Mouse (Mus musculus) neutrophil, adult 59 days (primary cell): ENCODE data around the gene Socs3. TPM values are rescaled to one million over a fixed set of nuclear protein-coding genes. Genes with fewer than 3 reads are reported as not detected.

ENCODE experiments used
- total RNA-seq, 2 experiments: library from RNA; stranded (reverse); gene quantifications; 1 replicate in 1 of 2; 2 replicates in 1 of 2; pipeline ENCODE4 v1.2.4; 2023

Gene Socs3
- total RNA-seq, result 10 to 100 TPM; 28.6 to 40.3 TPM

DNA sequence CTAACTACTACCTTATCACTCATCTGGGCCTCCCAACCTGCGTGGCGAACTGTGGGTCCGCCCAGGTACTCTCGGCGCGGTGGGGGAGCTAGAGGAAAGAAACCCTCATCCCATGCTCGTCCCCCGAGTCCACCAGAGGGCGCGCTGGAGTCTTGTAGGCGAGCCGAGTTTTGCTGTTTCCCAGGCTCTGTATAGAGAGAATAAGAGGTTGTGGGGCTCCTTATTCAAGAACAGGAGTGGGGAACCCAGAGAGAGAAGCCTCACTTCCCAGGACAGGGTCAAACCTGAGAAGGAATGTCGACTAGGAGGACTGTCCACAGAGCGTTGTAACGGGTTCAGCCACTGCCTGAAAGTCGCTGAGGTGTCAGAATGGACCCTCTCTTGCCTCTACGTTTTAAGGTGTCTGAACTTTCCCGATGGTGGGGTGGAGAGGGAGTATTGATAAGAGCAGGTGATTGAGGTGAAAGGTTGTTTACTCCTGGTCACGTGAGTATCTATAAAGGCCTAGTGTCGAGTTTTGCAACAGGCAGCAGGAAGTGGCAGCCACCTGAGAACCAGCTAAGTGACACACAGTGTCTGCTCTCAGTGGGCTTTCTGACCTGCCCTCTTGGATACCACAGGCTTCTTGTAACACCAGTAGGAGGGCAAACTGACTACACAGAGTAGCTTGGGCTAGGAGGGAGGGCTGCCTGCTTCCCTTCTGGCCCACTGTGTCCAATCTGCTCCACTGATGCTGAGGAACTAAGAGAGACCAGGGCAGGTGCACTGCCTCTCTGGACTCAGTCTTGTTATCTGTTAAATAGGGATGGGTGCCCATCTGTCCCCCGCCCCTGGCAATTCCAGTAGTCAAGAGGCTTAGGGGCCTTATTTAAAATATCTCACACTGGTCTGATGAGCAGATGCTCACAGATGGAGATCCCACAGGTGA, at the start of gene Socs3:
Gene Socs3 (minus strand): TSS at position 103 of the 928 bp plus-strand sequence.

DNA sequence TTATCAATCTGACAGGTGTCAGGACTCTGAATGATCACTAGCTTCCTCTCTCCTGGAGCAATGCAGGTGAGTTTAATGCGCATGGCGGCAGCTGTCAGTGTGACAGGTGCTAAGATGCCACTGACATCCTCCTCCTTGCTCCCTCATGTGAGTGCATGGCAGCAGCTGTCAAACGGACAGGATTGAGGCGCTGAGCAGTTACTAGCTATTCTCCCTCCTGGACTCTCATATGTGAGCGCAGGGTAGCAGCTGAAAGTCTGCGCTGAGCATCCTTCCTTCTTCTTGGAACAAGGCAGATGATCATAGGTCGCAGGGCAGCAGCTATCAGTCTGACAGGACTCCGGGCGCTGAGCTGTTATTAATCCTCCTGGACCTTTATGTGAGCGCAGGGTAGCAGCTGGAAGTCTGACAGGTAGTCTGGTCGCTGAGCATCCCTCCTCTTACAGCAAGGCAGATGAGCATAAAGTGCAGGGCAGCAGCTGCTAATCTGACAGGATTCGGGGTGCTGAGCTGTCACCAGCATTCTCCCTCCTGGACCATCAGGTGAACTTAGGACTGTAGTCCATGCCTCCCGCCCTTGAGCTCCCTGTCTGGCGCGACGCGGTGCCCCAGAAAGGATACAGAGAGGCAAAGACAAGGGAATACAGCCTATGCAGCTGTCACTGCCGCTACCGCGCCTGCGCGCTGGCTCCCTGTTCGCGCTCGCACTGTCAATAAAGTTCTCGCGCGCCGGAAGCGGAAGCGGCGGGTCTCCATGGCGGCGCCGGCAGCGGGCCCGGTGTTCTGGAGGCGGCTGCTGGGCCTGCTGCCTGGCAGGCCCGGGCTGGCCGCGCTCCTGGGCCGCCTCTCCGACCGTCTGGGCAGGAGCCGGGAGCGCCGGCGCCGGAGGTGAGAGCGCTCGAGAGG, 16.5 kb upstream of the Socs3 start, which contains the start of gene Pgs1:
Gene Pgs1 (plus strand): TSS at position 167 of the 906 bp plus-strand sequence.

Other genes with a start within 250 kb of the Socs3 start
- 10 to 100 TPM; 41.3 to 45.7 TPM for gene Tmc8, start 188.0 kb downstream of the Socs3 start, total RNA-seq
- 100 to 1,000 TPM; 102 to 134 TPM for gene Tmc6, start 187.8 kb downstream of the Socs3 start, total RNA-seq
- 1 to 10 TPM in 1 of 2 experiments, not detected in 1; 1.4 TPM for gene 6030468B19Rik, start 172.4 kb downstream of the Socs3 start, total RNA-seq
- 1 to 10 TPM in 1 of 2 experiments, under 1 TPM in 1; 0.60 to 2.2 TPM for gene Gm20708, start 160.4 kb downstream of the Socs3 start, total RNA-seq
- 100 to 1,000 TPM in 1 of 2 experiments, 10 to 100 TPM in 1; 97.8 to 110 TPM for gene Syngr2, start 160.4 kb downstream of the Socs3 start, total RNA-seq
- 1 to 10 TPM; 3.5 to 4.6 TPM for gene Afmid, start 144.1 kb downstream of the Socs3 start, total RNA-seq
- 10 to 100 TPM; 65.5 to 67.7 TPM for gene Tk1, start 144.0 kb downstream of the Socs3 start, total RNA-seq
- 10 to 100 TPM; 70.2 to 73.7 TPM for gene Birc5, start 120.8 kb downstream of the Socs3 start, total RNA-seq
- gene Tmem235, start 109.3 kb downstream of the Socs3 start, total RNA-seq, result not detected
- gene Tha1, start 96.6 kb downstream of the Socs3 start, total RNA-seq, result under 1 TPM in 1 of 2 experiments, not detected in 1; 0.51 TPM
- 10 to 100 TPM; 85.9 to 87.7 TPM for gene Pgs1, start 16.2 kb upstream of the Socs3 start, total RNA-seq
- under 1 TPM; 0.09 to 0.16 TPM for gene Dnah17, start 160.6 kb upstream of the Socs3 start, total RNA-seq